Mouse (Mus musculus): ENCODE results near the gene Actn4. TPM values are rescaled to one million over a fixed set of nuclear protein-coding genes. Genes with fewer than 3 reads are reported as not detected.

Gene Actn4
- total RNA-seq (2012; rRNA removed) (60.5 and 66.3 TPM in 2 replicates), polyA plus RNA-seq (2012; ENCODE audit: insufficient read depth in 1 of 2, insufficient read length in 2 of 2, low read depth in 1 of 2, low replicate concordance in 2 of 2, missing spikeins in 1 of 2) (100 to 1,000 TPM in 1 of 2 experiments, not detected in 1; 267 TPM)

GRCm38 (mm10) chr7:28961927-28962670 is at the start of gene Actn4:
Gene Actn4 (minus strand): TSS chr7:28962340.
- Histone ChIP-seq H3K27ac (ENCODE audit: control insufficient read depth, low read depth, low read length) (peak within 1 kb of the TSS; percentile 98), H3K9me3 (replicated peaks; ENCODE audit: insufficient read depth, low read length) (no peaks in the 10 kb centered on the region), H3K9ac (ENCODE audit: control insufficient read depth, low read depth, low read length, poor library complexity, severe bottlenecking) (peak within 1 kb of the TSS; percentile 83), H3K4me1 (ENCODE audit: control insufficient read depth in 1 of 2, insufficient read depth in 2 of 2, low read length in 2 of 2) (peaks cover 28 to 45% of the 10 kb centered on the region in 2 experiments), H3K27me3 (ENCODE audit: control insufficient read depth in 1 of 2, insufficient read depth in 2 of 2, low read length in 2 of 2) (no peaks in the 10 kb centered on the region), H3K79me2 (ENCODE audit: control insufficient read depth, insufficient read depth, low read length, poor library complexity) (peaks cover 48% of the 10 kb centered on the region), H3K36me3 (ENCODE audit: control insufficient read depth in 1 of 2, insufficient read depth in 2 of 2, low read length in 2 of 2) (peaks cover 0 to 45% of the 10 kb centered on the region in 2 experiments; a peak in 2 of 4 replicates), H3K4me3 (ENCODE audit: control insufficient read depth in 1 of 2, insufficient read depth in 1 of 2, low read depth in 2 of 2, low read length in 2 of 2) (peak within 1 kb of the TSS; percentile 68 to 76)
- DNase-seq (ENCODE audit: low read depth, low spot score), result peak; percentile 98
- TF ChIP-seq JUND (IDR thresholded peaks at IDR 0.05; ENCODE audit: low read depth, low read length), result no peak
- peak; percentile 86 for TF ChIP-seq POLR2AphosphoS2 (IDR thresholded peaks at IDR 0.05; ENCODE audit: low read length)
- no peak for TF ChIP-seq ZKSCAN1 (IDR thresholded peaks at IDR 0.05; ENCODE audit: low read depth, low read length)
- no peak; the same call in 1 of the 2 replicates for TF ChIP-seq POLR2AphosphoS5 (IDR thresholded peaks at IDR 0.05; ENCODE audit: borderline replicate concordance, low read depth, low read length)
- no peak for TF ChIP-seq ETS1 (IDR thresholded peaks at IDR 0.05; ENCODE audit: low read depth, low read length)
- 0 out of 2 replicates have a peak, but pooled peaks have one; percentile 67 for TF ChIP-seq MYC (IDR thresholded peaks at IDR 0.05; ENCODE audit: low read depth, low read length)
- TF ChIP-seq E2F4 (IDR thresholded peaks at IDR 0.05; ENCODE audit: borderline replicate concordance, low read depth, low read length), result peak; percentile 53; the same call in 1 of the 2 replicates
- no peak for TF ChIP-seq RCOR1 (IDR thresholded peaks at IDR 0.05; ENCODE audit: low read depth, low read length)
- TF ChIP-seq NELFE (IDR thresholded peaks at IDR 0.05; ENCODE audit: low read depth, low read length), result peak; percentile 97
- TF ChIP-seq TCF12 (IDR thresholded peaks at IDR 0.05; ENCODE audit: low read depth, low read length), result peak; percentile 52; the same call in 1 of the 2 replicates
- TF ChIP-seq CHD2 (IDR thresholded peaks at IDR 0.05; ENCODE audit: low read length), result no peak
- 0 out of 2 replicates have a peak, but pooled peaks have one; percentile 26 for TF ChIP-seq GATA1 (IDR thresholded peaks at IDR 0.05; ENCODE audit: low read depth, low read length)
- no peak for TF ChIP-seq MAFK (IDR thresholded peaks at IDR 0.05; ENCODE audit: borderline replicate concordance, low read depth, low read length)
- peak; percentile 68; the same call in 1 of the 2 replicates for TF ChIP-seq MAZ (IDR thresholded peaks at IDR 0.05; ENCODE audit: low read depth, low read length)
- 0 out of 2 replicates have a peak, but pooled peaks have one; percentile 32 for TF ChIP-seq MAX (IDR thresholded peaks at IDR 0.05; ENCODE audit: low read length)
- peak; percentile 80 for TF ChIP-seq SIN3A (IDR thresholded peaks at IDR 0.05; ENCODE audit: low read length)
- no peak for TF ChIP-seq BHLHE40 (IDR thresholded peaks at IDR 0.05; ENCODE audit: borderline replicate concordance, low read depth, low read length)
- TF ChIP-seq ZMIZ1 (IDR thresholded peaks at IDR 0.05; ENCODE audit: low read depth, low read length), result peak; percentile 83
- TF ChIP-seq RAD21 (IDR thresholded peaks at IDR 0.05; ENCODE audit: low read depth, low read length), result no peak
- TF ChIP-seq GABPA (IDR thresholded peaks at IDR 0.05; ENCODE audit: low read depth, low read length), result no peak
- peak; percentile 74 for TF ChIP-seq MXI1 (IDR thresholded peaks at IDR 0.05; ENCODE audit: low read depth, low read length)
- TF ChIP-seq MYB (IDR thresholded peaks at IDR 0.05; ENCODE audit: low read depth, low read length), result no peak
- TF ChIP-seq EP300 (IDR thresholded peaks at IDR 0.05; ENCODE audit: low read depth in 1 of 2, low read length in 2 of 2), result no peak
- no peak for TF ChIP-seq KAT2A (conservative IDR thresholded peaks at IDR 0.05; ENCODE audit: low read depth, low read length)
- TF ChIP-seq TAL1 (IDR thresholded peaks at IDR 0.05; ENCODE audit: low read length), result no peak
- TF ChIP-seq NRF1 (IDR thresholded peaks at IDR 0.05; ENCODE audit: insufficient read depth, low read depth, low read length, poor library complexity, severe bottlenecking), result peak; percentile 98
- no peak for TF ChIP-seq CTCF (IDR thresholded peaks at IDR 0.05 in 2 of 3, conservative IDR thresholded peaks at IDR 0.05 in 1 of 3; ENCODE audit: control insufficient read depth in 1 of 3, insufficient read depth in 1 of 3, low read depth in 2 of 3, low read length in 3 of 3, poor library complexity in 1 of 3, severe bottlenecking in 1 of 3)
- peak; percentile 66; the same call in 1 of the 2 replicates for TF ChIP-seq CHD1 (IDR thresholded peaks at IDR 0.05; ENCODE audit: low read depth, low read length)
- TF ChIP-seq TBP (IDR thresholded peaks at IDR 0.05; ENCODE audit: low read depth, low read length), result peak; percentile 81
- 0 out of 2 replicates have a peak, but pooled peaks have one; percentile 31 for TF ChIP-seq UBTF (IDR thresholded peaks at IDR 0.05; ENCODE audit: borderline replicate concordance, insufficient read depth, low read depth, low read length)
- peak; percentile 71; the same call in 1 of the 2 replicates for TF ChIP-seq HCFC1 (IDR thresholded peaks at IDR 0.05; ENCODE audit: low read depth, low read length)
- peak; percentile 93 to 98 for TF ChIP-seq POLR2A (IDR thresholded peaks at IDR 0.05; ENCODE audit: control insufficient read depth in 1 of 2, insufficient read depth in 1 of 2, low read depth in 1 of 2, low read length in 2 of 2, poor library complexity in 1 of 2)
- no peak for TF ChIP-seq ZC3H11A (IDR thresholded peaks at IDR 0.05; ENCODE audit: low read depth, low read length)
- TF ChIP-seq USF2 (IDR thresholded peaks at IDR 0.05; ENCODE audit: borderline replicate concordance in 1 of 2, insufficient read depth in 1 of 2, low read depth in 1 of 2, low read length in 2 of 2), result no peak
- peak; percentile 41; the same call in 1 of the 2 replicates for TF ChIP-seq ELF1 (IDR thresholded peaks at IDR 0.05; ENCODE audit: low read depth, low read length)

Measured in MEL (cell line).